Mouse (Mus musculus): ENCODE data around the gene Pnkp.

- TF ChIP-seq CTCF (IDR thresholded peaks at IDR 0.05; ENCODE audit: low read depth, low read length), result no peak
- TF ChIP-seq EP300 (IDR thresholded peaks at IDR 0.05; ENCODE audit: insufficient read depth, low read depth, low read length), result no peak
These were observed 37.1 kb upstream of the Pnkp start for GRCm38 (mm10) chr7:44819863-44820262.

Measured in ES-Bruce4 (cell line).